Mouse (Mus musculus) midbrain, embryonic 11.5 days (tissue): ENCODE measurements around the gene Rpap3. TPM values are rescaled to one million over a fixed set of nuclear protein-coding genes. Genes with fewer than 3 reads are reported as not detected.
A peak's percentile ranks its signal among the peaks of the same experiment; 100 is the strongest.

ENCODE experiments used
- ATAC-seq: fragments of 200-750 bp; cut with Nextera tagmentation; 2 replicates; pipeline ENCODE4 v1.8.0; 2017; ENCODE audit warnings: moderate TSS enrichment, moderate library complexity; ENCODE audit not compliant: low FRiP score
- DNase-seq: peaks from one replicate; pipeline ENCODE4 v3.0.0; 2015; ENCODE audit warnings: low spot score; ENCODE audit errors: missing footprints
- H3K27ac ChIP-seq: fragments of 300-500 bp; sonication (generic); 2 replicates; pipeline ENCODE4 v1.5.1; 2014; ENCODE audit warnings: low read depth, low read length
- H3K27me3 ChIP-seq: fragments of 300-500 bp; sonication (generic); 2 replicates; pipeline ENCODE4 v1.6.1; 2014; ENCODE audit warnings: mild to moderate bottlenecking, low read length, moderate library complexity, mixed read lengths; ENCODE audit not compliant: control insufficient read depth, insufficient read depth
- H3K36me3 ChIP-seq: fragments of 300-500 bp; sonication (generic); 2 replicates; pipeline ENCODE4 v1.6.1; 2014; ENCODE audit warnings: mild to moderate bottlenecking, low read length, moderate library complexity, mixed read lengths; ENCODE audit not compliant: control insufficient read depth, insufficient read depth
- H3K4me1 ChIP-seq: fragments of 300-500 bp; sonication (generic); 2 replicates; pipeline ENCODE4 v1.6.1; 2014; ENCODE audit warnings: low read length; ENCODE audit not compliant: control insufficient read depth, insufficient read depth
- H3K4me2 ChIP-seq: fragments of 300-500 bp; sonication (generic); 2 replicates; pipeline ENCODE4 v1.6.1; 2014; ENCODE audit warnings: mild to moderate bottlenecking, moderate library complexity
- H3K4me3 ChIP-seq: fragments of 300-500 bp; sonication (generic); 2 replicates; pipeline ENCODE4 v1.5.1; 2014; ENCODE audit warnings: low read depth, low read length
- H3K9ac ChIP-seq: fragments of 300-500 bp; sonication (generic); 2 replicates; pipeline ENCODE4 v1.6.1; 2014; ENCODE audit warnings: low read length
- H3K9me3 ChIP-seq: fragments of 300-500 bp; sonication (generic); 2 replicates; pipeline ENCODE4 v1.6.1; 2016; ENCODE audit warnings: low read length; ENCODE audit not compliant: control insufficient read depth
- WGBS: fragments of 180-500 bp; shearing (Covaris S2); extraction: QIAGEN DNeasy Blood & Tissue Kit; methylation state at CpG from one replicate; pipeline ENCODE4 v1.1.7; 2014; 5-methylcytosine and 5-hydroxymethylcytosine counted together
- polyA plus RNA-seq: library from polyadenylated mRNA; unstranded; fragments of >200 nt; fragmentation: Nextera tagmentation; extraction: Ambion mirVana; gene quantifications from 2 replicates; pipeline ENCODE4 v1.2.1, GENCODE M21; 2014

Gene Rpap3
- polyA plus RNA-seq, 1 experiment from 2014 or later, result 56.4 TPM

DNA sequence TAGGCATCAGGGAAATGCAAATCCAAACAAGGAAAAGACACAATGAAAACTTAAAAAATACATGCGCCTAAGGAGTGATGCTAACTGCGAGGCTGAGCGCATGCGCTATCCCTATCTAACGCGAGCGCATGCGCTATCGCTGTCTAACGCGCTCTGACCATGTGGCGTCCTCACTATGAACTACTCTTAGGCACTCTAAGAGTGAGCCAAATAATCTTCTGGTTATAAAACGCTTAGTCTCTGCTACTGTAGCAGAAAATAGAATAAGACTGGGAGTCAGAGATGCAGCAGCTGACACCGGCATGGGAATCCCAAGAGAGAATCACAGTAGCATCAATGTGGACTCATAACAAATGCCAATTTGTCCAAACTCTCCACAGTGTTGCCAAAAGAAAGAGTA is 48.2 kb downstream of the Rpap3 start:
- Histone ChIP-seq H3K9ac (no peak overlapping the region), H3K27ac (no peak overlapping the region)
- ATAC-seq, result no peak

DNA sequence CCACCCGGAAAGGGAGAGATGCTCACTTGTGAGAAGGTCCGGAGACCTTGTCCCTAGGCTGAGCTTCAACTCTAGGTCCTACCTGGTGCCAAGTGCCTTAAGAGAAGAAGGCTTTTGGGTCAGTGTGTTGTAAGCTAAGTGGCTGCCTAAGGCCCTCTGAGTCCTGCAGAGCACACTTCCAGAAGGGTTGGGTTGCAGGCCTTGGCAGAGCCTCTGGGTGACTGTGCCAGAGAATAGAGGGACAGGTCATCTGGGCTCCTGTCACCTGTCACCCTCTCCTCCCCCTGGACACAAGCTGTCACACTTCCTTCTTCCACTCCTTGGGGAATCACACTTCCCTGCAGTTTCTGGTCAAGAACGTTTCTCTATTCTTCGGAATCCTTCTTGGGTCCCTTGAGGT is 55.9 kb downstream of the Rpap3 start:
- Histone ChIP-seq H3K4me3 (no peak overlapping the region), H3K4me1 (peaks cover 5% of the 10 kb centered on the region; the same call in 1 of the 2 replicates), H3K36me3 (no peaks in the 10 kb centered on the region), H3K27me3 (no peaks in the 10 kb centered on the region), H3K27ac (no peak overlapping the region), H3K9me3 (no peaks in the 10 kb centered on the region), H3K4me2 (no peak overlapping the region), H3K9ac (no peak overlapping the region)
- WGBS, result 73% methylated on average over 4 of the region's 4 CpGs
- no peak for ATAC-seq
- peak; percentile 66 for DNase-seq

More for the DNA sequence above, 48.2 kb downstream of the Rpap3 start:
- peaks cover 5% of the 10 kb centered on the region; the same call in 1 of the 2 replicates for H3K27me3 ChIP-seq
- DNase-seq, result peak; percentile 77
- 0 out of 2 replicates have a peak, but pooled peaks cover 3% of the 10 kb centered on the region for H3K4me1 ChIP-seq
- WGBS, result 93% methylated on average over 14 of the region's 14 CpGs
- no peak overlapping the region for H3K4me3 ChIP-seq
- H3K9me3 ChIP-seq, result no peaks in the 10 kb centered on the region
- no peaks in the 10 kb centered on the region for H3K36me3 ChIP-seq
- no peak overlapping the region for H3K4me2 ChIP-seq

GRCm38 (mm10) chr15:97648176-97648575 is 57.4 kb downstream of the Rpap3 start:
- no peak overlapping the region for H3K4me2 ChIP-seq
- peaks cover 5% of the 10 kb centered on the region; the same call in 1 of the 2 replicates for H3K4me1 ChIP-seq
- H3K27me3 ChIP-seq, result no peaks in the 10 kb centered on the region
- no peak overlapping the region for H3K9ac ChIP-seq
- DNase-seq (peak; percentile 53), ATAC-seq (no peak)
- H3K27ac ChIP-seq, result no peak overlapping the region
- no peaks in the 10 kb centered on the region for H3K36me3 ChIP-seq
- H3K4me3 ChIP-seq, result no peak overlapping the region
- 75% methylated on average over 18 of the region's 18 CpGs for WGBS
- H3K9me3 ChIP-seq, result no peaks in the 10 kb centered on the region

DNA sequence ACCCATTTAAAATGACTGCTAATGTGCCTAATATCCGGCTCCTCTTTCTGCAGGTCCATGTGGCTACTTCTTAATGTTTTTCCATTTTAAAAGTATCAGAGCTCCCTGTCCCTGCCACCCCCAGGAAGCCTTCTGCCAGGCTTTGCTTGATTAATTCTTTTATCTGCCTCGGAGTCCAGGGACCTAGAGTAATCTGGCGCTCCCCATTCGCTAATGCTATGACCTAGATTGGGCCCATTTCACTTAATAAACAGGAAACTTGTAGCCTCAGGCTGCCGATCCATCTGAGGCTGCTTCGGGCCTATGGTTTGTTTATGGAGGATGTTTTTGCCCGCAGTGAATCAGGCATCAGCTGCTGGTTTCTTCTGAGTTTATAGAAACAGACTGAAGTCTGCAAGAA is 59.2 kb downstream of the Rpap3 start:
- H3K27ac ChIP-seq, result no peak overlapping the region
- H3K4me2 ChIP-seq, result no peak overlapping the region
- DNase-seq, result peak; percentile 73
- ATAC-seq, result no peak
- H3K27me3 ChIP-seq, result no peaks in the 10 kb centered on the region
- no peaks in the 10 kb centered on the region for H3K36me3 ChIP-seq
- no peak overlapping the region for H3K4me3 ChIP-seq
- 56% methylated on average over 7 of the region's 7 CpGs for WGBS
- H3K9me3 ChIP-seq, result no peaks in the 10 kb centered on the region
- H3K4me1 ChIP-seq, result peaks cover 5% of the 10 kb centered on the region; the same call in 1 of the 2 replicates
- no peak overlapping the region for H3K9ac ChIP-seq

DNA sequence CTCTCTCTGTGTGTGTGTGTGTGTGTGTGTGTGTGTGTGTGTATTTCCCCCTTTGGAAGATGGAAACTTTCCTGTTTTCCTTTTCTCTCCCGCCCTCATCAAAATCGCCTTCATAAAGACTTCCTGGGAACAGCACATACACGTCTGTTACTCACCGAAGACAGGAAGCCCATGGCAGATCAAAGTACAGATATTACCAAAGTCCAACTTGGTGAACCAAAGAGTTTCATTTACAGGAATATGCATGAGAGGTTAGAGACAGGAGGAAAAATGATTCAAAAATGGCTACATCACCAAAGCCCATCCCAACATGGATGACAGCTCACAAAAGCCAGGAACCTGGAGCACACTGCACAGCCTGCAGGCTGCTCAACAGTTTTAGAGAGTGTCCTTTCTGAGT is 61.6 kb downstream of the Rpap3 start:
- DNase-seq (no peak), ATAC-seq (no peak)
- no peaks in the 10 kb centered on the region for H3K27me3 ChIP-seq
- no peak overlapping the region for H3K27ac ChIP-seq
- H3K4me1 ChIP-seq, result peaks cover 5% of the 10 kb centered on the region; the same call in 1 of the 2 replicates
- H3K4me2 ChIP-seq, result no peak overlapping the region
- WGBS, result 93% methylated on average over 4 of the region's 4 CpGs
- H3K9me3 ChIP-seq, result 0 out of 2 replicates have a peak, but pooled peaks cover 2% of the 10 kb centered on the region
- no peak overlapping the region for H3K4me3 ChIP-seq
- H3K36me3 ChIP-seq, result no peaks in the 10 kb centered on the region
- no peak overlapping the region for H3K9ac ChIP-seq

Other genes with a start within 250 kb of the Rpap3 start
- 0.18 and 0.32 TPM in 2 replicates for gene Endou, start 25.5 kb upstream of the Rpap3 start, polyA plus RNA-seq
- 3.0 and 3.2 TPM in 2 replicates for gene Rapgef3, start 62.1 kb upstream of the Rpap3 start, polyA plus RNA-seq
- 32.6 and 33.6 TPM in 2 replicates for gene Slc48a1, start 72.7 kb upstream of the Rpap3 start, polyA plus RNA-seq
- 14.6 and 16.7 TPM in 2 replicates for gene Hdac7, start 138.7 kb upstream of the Rpap3 start, polyA plus RNA-seq
- 0.10 and 0.38 TPM in 2 replicates for gene Vdr, start 204.8 kb upstream of the Rpap3 start, polyA plus RNA-seq